Mouse (Mus musculus) left cerebral cortex, postnatal 4 days (tissue): ENCODE data around the gene Cmtm8. TPM values are rescaled to one million over a fixed set of nuclear protein-coding genes. Genes with fewer than 3 reads are reported as not detected.

ENCODE experiments used
- DNase-seq: peaks from one replicate; pipeline ENCODE4 v3.0.0-alpha.2; 2022
- intact Hi-C: fragments of 180-260 bp; cut with DNase I; formaldehyde crosslinking; loops from one replicate; pipeline ENCODE4 v1.15.1; 2025
- total RNA-seq, 2 experiments: library from RNA; stranded (reverse); gene quantifications; 2 replicates each; pipeline ENCODE4 v1.2.3; 2021

Gene Cmtm8
- 1 to 10 TPM; 1.3 to 2.7 TPM for total RNA-seq

DNA sequence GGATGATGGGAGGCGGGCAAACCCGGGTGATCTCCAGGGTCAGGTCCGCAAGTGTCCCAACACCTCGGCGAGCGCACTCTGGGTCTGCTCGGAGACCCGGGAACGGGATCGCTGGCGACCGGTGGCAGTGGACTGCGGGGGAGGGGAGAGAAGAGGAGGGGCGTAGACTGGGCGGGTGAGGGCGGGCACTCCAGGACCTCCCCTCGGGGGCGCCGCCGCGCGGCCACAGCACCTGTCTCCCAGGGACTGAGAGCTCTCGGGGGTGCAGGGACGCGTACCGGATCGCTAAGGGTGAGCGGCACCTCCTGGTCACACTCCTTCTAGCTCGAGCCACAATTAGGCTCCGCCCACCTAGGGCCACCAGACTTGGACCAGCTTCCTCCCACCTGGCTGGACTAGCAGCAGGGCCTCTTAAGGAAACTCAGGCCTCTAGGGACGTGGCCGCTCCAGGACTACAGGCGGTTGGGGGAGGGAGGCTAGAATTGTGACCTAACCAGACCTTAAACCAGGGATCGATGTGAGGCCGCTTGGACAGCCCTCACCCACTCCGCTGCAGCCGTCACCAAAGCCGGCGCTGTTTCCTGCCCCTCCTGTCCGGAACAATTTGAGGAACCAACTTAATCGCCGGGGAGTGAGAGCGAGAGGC is at the start of gene Cmtm8:
Gene Cmtm8 (minus strand): TSS at position 140 of the 646 bp plus-strand sequence.
- intact Hi-C loops = no loop called here

DNA sequence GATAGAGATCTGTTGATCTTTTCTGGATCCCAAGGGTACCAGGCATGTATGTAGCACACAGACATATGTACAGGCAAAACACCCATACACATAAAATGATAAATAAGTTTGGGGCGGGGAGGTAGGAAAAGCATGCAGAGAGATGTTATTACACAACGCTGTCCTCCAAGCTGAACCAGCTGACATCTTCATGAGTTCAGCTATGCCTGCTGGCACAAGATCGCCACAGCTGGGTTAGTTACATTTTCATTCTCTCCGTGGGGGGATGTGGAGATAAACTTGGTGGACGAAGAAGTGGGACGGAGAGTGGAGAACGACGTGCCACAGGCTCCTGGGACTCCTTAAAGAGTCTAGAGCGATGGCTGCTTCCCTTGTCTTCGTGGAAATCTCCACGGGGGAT is 49.0 kb upstream of the Cmtm8 start:
- intact Hi-C loops = no loop called here
- no peak for DNase-seq

More for the DNA sequence above, at the start of gene Cmtm8:
- DNase-seq = peak; percentile 37

DNA sequence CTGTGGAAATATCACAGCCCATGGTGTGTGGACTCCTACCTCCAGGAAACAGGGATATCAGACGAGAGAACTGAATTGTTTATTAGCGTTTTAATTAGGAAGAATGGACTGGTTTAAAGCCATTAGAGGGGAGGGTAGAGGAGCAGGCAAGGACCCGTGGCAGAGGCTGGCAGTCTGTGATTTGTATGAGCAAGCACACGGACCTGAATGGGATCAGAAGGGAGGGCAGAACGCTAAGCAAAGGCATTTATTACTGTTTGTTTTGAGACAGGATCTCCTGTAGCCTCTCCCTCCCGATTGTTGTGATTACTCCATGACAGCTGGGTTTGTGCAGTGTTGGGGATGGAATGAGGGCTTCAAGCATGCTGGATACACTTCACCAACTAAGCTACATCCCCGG is 46.4 kb upstream of the Cmtm8 start:
- intact Hi-C loops = no loop called here
- DNase-seq = no peak

DNA sequence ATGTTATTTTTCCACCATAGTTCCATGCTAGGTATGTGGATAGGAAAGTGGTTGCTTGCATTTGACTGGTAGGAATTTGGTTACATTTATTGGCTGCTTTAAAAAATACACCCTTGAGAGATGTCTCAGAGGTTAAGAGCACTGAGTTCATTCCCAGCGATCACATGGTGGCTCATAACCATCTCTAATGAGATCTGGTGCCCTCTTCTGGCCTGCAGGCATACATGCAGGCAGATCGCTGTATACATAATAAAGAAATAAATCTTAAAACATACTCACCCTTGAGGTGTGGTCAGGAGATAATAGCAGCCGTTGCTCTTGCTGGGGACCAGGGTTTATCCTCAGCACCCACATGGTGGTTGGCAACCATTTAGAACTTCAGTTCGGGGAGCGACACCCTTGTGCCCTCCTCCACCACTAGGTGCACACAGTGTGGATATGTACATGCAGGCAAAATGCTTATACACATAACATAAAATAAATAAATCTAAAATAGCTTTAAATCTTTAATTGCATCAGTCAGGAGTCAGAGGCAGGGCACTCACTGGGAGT is 45.0 kb upstream of the Cmtm8 start:
- DNase-seq = no peak
- intact Hi-C loops = no loop called here

DNA sequence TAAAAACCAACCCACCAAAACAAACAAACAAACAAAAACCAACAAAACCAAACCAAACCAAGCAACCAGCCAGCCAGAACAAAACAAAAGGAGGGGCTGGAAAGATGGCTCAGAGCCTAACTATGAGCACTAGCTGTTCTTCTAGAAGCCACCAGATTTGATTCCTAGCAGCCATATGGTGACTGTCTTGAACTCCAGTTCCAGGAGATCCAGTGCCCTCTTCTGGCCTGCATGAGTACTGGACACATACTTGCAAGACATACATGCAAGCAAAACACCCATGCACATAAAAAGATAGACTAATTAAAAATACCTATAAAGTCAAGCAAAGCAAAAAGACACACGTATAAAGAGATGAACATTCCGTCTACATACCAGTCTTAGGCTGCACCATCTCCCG is 43.7 kb upstream of the Cmtm8 start:
- intact Hi-C loops = no loop called here
- DNase-seq = peak; percentile 57

DNA sequence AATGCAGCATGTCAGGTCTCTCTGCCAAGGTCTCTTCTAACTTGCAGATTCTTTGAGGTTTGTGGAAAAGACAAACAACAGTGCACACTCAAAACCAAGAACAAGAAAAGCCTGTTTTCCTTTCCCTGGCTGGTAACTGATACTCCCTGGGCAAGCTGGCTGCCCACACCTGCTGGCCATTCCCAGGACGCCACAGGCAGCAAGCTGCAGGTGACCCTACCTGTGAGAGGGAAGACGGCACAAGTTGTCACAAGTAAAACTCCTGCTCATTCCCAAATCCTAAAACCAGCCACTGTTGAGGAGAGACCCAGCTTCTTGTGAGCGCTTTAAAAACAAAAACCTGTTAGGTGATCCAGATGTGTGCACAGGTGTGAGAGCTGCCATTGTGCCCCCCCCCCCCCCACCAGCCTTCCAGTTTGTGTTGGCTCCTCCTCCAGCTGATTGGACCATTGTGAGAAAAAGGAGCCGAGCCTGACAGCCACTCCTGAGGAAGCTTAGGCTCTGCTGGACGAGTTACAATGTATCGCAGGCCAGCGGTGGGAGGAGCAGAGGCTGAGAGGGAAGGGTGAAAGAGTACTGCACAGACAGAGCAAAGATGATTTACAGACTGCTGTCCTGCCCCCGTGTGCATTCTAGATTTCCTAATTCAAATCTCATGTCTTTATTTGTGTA is 42.2 kb upstream of the Cmtm8 start:
- DNase-seq = no peak
- intact Hi-C loops = no loop called here

DNA sequence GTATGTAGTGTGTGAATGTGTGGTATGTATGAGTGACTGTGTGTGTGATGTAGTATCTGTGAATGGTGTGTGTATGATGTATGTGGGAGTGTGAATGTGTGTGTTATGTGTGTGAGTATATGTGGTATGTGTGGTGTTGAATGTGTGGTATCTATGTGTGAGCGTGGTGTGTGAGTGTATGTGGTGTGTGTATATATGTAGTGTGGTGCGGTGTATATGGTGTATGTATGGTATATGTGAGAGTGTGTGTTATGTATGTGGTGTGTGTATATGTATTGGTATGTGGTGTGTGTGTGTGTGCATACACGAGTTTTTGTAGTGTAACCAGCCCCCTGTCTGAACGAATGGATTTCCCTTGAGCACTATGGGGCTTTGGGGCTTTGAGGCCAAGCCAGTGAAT is 41.6 kb upstream of the Cmtm8 start:
- no peak for DNase-seq
- intact Hi-C loops = no loop called here

DNA sequence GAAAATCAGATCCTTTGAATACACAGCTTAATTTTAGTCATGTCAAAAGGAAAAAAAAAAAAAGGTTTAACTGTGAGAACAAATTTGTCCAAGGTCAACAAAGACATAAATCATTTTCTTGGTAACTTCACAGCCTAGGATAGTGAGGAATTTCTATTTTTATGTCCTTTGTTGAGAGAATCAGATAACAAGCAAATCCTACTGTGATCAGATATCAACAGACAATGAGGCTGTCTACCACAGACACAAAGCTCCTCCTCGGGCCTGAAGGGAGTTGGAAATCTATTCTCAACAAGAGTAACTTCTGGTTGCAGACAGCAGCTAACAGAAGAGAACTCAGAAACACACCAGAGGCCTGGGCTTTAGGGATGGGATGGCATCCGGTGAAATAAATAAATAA is 38.0 kb upstream of the Cmtm8 start:
- intact Hi-C loops = no loop called here
- no peak for DNase-seq

DNA sequence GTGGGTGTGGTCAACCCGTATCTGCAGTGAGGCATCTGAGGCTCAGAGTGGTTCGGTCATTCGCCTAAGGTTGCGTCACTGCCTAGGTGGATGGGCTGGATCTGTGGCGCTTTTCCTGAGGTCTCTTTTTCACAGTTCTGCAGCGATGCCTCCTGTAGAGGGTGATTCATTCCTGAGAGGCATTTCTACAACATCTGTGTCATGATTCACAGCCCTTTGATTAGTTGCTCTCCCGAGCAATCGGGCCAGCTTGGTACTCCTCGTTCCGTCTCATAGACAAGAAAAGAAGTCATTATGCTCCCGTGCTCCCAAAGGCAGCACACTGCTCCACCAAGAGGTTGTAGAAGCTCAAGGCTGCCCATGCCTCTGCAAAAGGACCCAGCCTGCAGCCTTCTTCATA is 11.4 kb upstream of the Cmtm8 start:
- intact Hi-C loops = no loop called here
- DNase-seq = no peak

DNA sequence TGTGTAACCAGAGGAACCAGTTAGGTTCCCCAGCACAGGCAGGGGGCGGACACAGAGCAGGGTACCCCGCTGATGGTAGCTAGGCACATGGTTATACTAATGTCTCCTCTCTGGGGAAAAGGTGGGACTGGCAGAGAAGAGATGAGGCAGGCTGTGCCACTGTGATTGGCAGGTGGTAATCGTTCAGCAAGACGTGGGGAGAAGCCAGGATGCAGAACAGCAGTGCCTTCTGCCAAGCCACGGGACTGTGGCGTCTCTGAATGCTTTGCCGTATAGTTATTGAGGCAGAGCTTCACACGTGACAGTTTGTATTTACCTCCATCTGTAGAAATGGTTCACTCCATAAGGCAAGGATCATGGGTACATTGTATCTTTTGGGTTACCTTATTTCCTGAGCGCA is 10.7 kb upstream of the Cmtm8 start:
- intact Hi-C loops = no loop called here
- peak; percentile 68 for DNase-seq

DNA sequence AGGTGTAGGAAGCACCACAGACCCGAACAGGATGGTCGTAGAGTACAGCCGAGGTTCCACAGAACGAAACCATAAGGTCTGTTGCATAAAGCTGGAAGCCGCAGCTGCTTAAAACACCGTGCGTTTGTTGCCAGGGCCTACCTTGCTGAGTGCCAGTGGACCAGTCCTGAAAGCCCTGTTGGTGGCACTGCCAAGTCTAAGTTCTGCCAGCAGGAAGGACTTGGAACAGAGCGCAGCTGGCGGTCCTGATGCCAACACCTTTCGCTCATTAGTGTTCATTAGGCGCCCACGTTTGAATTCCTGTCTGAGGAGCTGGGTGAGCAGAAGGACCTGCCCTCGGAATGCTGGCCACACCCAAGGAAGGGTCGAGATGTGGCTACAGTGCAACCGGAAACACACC is 9.4 kb upstream of the Cmtm8 start:
- peak; percentile 10 for DNase-seq
- intact Hi-C loops = no loop called here

DNA sequence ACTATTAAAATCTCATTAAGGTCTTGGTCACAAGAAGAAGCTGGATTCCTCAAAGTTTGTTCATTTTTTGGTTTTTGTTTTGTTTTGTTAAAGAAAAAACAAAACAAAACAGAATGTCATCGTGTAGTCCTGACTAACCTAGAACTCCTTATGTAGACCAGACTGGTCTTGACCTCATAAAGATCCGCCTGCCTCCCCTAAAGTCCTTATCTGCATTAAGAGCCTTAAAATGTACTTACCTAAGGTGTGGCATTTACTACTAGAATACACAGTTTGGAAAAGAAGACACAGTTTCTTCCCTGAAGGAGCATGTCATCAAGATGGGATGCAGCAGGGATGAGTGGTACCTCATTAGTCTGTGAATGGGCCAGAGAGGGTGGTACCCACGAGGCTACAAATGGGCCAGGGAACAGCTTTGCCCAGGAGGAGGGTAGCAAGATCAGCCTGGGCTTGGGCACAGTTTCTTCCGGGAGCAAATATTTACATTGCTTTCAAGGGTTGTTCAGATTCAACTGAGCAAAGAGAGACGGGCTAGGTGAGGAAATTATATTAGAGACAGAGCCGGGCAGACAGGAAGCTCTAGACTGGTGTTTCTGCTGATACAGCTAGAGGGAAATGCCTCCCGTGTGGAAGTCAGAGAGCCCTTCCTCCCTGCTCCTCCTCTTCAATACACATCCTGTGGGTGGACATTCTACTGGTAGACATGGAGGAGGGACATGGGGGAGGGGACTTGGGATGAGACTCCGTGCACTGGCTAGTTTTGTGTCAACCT is 7.6 kb upstream of the Cmtm8 start:
- intact Hi-C loops = no loop called here
- no peak for DNase-seq

DNA sequence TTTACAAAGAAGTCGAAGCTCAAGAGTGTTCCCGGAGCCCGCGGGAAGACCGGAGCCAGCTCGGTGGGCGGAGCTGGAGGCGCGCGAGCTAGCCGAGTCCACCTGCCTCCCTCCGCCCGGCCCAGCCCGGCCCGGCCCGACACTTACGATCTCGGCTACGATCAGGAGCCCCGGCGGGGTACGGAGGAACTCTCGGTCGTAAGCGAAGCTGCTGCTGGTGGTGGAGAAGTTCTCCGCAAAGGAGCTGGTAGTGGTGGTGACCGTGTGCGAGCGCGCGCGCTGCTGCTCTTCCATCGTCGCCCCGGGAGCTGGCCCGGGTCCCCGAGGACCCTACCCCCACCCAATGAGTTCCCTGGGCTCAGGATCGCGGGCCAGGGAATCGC is 331 bp downstream of the Cmtm8 start:
- peak; percentile 23 for DNase-seq
- intact Hi-C loops = no loop called here

DNA sequence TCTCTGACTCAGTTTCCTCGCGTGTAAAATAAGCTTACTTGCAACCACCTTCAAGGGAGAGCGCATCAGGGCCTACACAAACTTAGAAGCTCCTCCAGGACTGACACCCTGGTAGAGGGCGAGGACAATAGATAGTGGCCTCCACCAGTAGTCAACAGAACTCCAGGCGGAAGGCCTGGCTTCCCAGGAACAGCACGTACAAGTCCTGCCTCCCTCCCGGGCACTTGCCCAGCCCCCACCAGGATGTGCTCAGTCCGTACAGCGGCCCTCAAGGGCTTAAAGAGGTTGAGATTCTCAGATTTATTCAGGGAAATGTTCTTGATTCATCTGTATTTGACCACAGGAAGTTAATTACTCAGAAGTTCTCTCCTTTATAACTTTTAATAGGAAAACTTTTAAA is 1.1 kb downstream of the Cmtm8 start:
- intact Hi-C loops = no loop called here
- DNase-seq = no peak

DNA sequence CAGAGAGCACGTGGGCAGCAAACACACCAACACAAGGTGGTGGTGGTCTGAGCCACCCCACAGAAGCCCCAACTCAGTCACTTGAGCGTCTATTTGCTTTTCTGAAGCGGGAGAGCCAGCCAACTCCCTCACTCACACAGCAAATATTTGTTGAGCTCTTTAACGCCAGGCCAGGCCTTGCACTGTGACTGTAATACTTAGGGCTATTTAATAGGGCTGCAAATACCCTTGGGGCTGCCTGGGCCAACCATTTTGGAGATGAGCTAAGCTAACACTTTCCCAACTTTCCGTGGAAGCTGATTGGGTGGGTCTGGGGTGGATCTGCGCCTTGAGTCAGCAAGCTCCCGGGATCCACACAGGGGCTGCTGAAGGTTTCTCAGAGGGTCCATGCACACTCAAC is 1.7 kb downstream of the Cmtm8 start:
- intact Hi-C loops = no loop called here
- DNase-seq = no peak

DNA sequence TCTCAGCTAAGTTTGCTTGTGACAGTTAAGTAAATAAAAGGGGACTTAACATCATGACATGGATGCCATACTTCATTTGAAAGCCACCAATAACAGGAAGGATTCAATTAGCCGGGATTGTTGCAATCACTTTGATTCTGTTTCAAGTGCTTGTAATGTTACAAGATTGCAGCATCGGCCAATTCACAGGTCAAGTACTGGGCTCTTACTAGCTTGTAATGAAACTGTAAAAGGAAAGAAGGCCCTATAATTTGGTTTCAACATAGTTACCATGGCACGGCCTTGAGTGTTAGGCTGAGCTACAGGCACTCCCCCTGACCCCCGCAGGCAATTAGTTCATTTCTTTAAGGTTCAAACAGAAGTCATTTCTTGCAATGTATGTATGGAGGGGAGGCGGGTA is 5.1 kb downstream of the Cmtm8 start:
- intact Hi-C loops = no loop called here
- DNase-seq = no peak

DNA sequence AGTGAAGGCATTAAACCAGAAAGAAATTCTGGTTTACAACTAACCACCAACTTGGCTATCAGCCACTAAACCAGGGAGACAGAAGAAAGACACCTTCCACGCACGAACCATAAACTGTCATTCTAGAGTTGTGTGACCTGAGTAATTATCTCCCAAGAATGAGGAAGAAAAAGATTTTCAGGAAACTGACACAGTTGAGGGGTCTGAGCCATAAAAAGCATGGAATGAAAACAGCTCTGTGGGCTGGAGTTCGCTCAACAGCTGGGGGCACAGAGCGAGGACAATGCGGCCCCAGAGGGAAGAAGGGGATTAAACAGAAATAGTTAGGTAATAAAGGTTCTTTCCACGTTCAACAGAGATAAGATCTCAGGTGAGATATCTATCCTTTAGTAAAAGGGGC is 12.4 kb downstream of the Cmtm8 start:
- no peak for DNase-seq
- intact Hi-C loops = no loop called here

DNA sequence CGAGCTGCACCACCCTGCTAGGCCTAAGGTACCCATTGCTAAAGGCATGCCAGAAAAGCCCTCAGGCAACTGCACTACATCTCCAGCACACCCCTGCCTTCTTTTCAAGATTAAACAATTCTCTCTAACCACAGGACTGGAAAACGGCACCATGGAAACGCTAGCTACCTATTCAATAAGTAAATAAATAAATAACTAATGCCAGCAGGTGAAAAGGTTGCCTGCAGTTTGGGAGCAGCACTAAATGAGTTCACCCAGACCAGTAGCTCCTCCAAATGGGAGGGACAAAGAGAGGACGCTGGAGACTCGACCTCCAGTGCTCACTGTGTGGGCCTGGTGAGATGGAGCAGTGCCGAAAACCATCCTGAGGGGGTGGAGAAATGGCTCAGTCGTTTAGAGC is 13.6 kb downstream of the Cmtm8 start:
- DNase-seq = no peak

DNA sequence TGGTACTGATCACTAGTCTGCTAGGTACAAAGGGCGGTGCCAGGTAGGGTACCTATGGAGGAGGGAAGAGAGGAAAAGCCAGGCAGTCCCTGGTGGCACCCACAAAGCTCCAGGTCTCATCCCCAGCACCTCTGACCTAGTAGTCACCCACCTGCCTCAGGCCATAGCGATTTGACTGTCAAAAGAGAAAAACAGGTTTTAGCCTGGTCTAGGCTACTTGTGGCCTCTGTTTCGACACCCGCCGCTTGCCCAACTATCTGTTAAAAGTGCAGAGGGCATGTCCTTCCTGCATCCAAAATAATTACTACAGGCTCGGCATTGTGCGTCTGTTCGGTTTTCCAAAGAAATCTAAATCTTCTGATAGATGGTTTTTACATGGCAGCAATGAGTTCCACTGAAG is 14.3 kb downstream of the Cmtm8 start:
- no peak for DNase-seq
- intact Hi-C loops = no loop called here

More for the DNA sequence above, 13.6 kb downstream of the Cmtm8 start:
- intact Hi-C loops = no loop called here

DNA sequence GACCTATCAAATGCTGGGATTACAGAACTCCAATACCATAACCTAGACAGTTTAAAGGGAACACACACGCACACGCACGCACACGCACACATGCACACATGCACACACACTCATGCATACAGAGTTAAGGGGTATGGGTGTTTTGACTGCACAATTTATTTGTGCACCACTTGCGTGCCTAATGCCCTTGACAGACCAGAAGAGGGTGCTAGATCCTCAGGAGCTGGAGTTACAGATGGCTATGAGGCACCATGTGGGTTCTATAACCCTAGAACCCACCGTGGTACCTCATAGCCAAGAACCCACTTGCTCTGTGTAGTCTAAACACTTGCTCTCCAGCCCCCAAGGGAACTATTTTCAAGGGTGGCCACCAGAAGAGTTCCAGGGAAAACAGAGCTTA is 15.6 kb downstream of the Cmtm8 start:
- DNase-seq = no peak
- intact Hi-C loops = no loop called here

DNA sequence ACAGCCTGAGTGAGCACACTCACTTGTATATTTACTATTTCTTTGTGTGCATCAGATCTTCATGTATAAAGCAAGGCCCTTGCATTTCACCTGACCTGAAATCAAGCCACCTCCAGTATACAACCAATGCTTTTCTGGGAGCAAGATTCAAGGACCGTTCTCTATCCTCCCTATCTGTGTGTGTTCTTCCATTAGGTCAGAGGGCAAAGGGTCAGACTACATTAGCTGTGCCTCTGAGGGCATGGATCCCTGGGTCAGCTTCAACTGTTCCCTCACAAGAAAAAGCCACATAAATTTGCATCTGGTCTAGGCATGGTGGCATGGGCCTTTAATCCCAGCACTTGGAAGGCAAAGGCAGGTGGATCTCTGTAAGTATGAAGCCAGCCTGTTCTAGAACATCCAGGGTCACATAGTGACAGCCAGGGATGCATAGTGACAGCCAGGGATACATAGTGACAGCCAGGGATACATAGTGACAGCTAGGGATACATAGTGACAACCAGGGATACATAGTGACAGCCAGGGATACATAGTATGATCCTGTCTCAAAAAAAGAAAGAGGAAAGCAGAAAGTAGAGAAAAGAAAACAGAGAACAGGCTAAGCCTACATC is 16.6 kb downstream of the Cmtm8 start:
- DNase-seq = no peak
- intact Hi-C loops = no loop called here
